Mouse (Mus musculus) urinary bladder, postnatal 25 days (tissue): ENCODE results near the gene Pigc.
A peak's percentile ranks its signal among the peaks of the same experiment; 100 is the strongest.

ENCODE experiments used
- DNase-seq: peaks from one replicate; pipeline ENCODE4 v3.0.0; 2022; ENCODE audit warnings: low spot score

The Pigc gene

DNA sequence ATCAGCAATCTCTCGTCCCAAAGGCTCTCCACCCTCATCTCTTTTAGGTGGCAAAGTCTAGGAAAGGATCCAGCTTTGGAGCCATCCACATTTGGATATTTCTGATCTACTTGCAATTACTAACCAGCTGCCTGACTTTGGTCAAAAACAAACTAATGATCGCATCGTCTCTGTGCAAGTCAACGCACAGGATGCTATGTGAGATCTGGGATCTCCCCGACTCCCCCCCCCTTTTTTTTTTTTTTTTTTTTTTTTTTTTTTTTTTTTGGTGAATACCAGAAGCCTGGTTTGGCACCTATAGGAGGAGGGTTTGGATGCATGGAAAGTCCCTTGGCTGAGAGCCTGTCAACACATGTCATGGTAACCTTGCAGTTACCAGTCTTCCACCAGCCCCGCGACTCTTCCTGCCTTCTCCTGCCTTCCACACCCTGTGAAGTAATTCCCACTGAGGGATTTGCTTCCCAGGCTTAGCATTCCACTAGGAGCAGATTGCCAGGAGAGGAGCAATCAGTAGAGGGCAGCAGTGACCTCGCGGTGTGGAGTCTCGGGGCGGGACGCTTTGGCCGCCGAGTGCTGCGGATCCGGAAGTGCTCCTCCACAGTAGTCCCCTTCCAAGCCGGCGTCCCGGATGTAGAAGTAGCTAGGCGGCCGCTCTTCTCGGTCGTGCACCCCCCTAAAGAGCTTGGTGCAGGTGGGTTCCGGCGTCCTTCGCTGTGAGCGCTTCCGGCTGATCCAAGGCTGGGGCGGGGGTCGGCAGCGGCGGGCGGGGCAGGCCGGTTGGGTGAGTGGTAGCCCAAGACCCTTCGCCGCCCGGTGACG lies at the start of gene Pigc:
Gene Pigc (plus strand): TSS at position 598 of the 819 bp plus-strand sequence.
- DNase-seq, result peak; percentile 84

GRCm38 (mm10) chr1:161919594-161919993 lies 49.4 kb upstream of the Pigc start:
- no peak for DNase-seq

DNA sequence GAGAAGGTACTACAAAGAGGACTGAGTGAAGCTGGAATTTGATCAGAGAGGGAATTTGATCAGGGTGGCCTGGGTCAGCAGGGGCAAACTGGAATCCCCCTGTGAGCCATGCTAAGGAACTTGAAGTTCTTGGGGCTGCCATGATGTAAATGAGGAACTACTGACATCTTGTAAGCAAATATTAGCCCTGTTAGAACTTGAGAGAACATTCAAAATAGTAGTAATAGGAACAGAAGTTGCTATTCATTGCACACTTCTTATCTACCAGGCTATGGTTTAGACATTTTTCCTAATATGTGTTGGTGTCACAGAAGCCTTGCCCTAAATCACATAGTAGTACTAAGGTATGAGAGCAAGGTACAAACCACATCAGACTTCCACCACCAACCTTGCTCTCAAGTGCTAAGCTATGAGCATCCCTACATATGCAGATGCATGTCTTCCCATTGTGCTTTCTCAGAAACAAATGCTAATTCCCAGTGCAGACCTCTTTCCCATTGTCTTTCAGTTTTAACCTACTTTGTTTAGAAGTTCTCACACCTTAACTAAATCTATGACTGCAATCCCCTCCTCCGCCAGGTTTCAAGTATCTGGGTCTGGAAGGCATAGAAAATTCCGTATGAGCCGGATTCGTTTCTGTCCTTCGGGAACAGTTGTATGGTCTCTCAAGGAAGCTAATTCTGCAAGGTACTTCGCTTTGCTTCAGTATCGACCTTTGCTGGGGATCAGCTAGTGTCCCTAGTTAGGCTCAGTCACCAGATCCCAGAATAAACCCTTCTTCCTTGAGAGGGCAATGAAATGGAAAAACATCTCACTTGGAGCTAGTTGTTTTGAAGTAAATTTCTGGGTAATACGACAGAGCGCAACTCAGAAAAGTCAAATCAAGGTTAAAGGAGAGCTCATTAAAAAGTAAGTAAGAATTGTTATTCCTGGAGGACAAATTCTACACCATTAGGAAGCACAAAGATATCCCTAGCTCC lies 48.2 kb upstream of the Pigc start:
- DNase-seq, result no peak

DNA sequence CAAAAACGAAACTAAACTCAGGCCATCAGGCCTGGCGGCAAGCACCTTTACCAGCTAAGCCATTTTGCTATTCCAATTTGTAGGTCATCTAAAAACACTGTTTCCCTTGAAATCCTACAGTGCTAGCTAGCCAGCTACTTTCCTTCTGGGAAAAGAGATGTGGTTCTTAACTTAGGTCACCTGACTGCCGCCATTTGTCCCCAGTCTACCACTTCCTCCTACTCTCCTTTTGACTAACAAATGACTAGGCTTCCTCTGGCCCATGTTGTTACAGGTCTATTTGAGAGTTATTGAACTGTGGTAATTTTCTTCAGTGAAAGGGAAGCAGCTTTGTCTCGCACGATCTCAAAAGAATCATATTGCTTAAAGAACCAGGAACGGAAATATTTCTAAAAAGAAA lies 47.1 kb upstream of the Pigc start:
- no peak for DNase-seq

- DNase-seq, result no peak
Observed at GRCm38 (mm10) chr1:161924321-161924720, 44.7 kb upstream of the Pigc start.

- no peak for DNase-seq
Observed at GRCm38 (mm10) chr1:161925281-161925805, 43.6 kb upstream of the Pigc start.

- DNase-seq, result no peak
Observed at GRCm38 (mm10) chr1:161927976-161928375, 41.0 kb upstream of the Pigc start.

DNA sequence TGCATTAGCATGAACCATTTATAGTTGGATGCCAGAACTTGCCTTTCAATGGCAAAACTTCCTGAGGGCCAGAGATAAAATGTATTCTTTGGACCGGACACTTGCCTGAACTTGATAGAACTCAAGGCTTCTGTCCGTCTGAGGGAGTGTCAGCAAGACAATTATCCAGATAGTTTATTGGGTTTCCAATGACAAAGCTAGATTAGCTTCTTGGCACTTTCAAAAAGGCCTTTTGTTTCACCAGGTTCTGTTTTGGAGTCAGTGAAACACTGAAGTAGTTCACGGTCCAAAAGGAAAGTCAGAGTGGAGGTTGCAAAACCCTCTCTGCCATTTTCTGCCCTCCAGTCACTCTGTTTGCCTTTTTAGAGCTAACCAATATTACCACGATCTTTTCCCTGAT lies 37.7 kb upstream of the Pigc start:
- no peak for DNase-seq

GRCm38 (mm10) chr1:161931817-161932216 lies 37.2 kb upstream of the Pigc start:
- no peak for DNase-seq

- no peak for DNase-seq
Observed at GRCm38 (mm10) chr1:161932286-161932685, 36.7 kb upstream of the Pigc start.

- DNase-seq, result no peak
Observed at GRCm38 (mm10) chr1:161942082-161942481, 26.9 kb upstream of the Pigc start.

- DNase-seq, result no peak
Observed at GRCm38 (mm10) chr1:161951009-161951779, 17.8 kb upstream of the Pigc start.

GRCm38 (mm10) chr1:161952599-161952998 lies 16.4 kb upstream of the Pigc start:
- no peak for DNase-seq

DNA sequence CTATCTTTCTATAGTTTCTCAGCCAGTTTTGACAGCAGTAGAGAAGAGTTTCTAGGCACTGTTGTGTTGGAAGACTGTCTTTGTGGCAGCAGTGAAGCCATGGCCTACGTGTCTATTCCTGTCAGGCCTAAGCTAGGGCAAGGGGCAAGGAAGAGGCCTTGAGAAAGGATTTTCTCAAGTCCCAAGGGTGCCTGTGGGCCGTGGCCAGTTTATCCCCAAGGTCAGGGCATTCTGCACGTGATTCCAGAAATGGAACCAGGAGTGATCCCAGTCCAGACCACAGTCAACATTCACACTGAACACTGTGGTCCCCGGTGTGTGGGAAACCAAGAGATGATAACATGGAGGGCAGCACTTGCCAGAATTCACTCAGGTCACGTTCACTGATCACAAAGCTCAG lies 13.1 kb upstream of the Pigc start:
- no peak for DNase-seq

DNA sequence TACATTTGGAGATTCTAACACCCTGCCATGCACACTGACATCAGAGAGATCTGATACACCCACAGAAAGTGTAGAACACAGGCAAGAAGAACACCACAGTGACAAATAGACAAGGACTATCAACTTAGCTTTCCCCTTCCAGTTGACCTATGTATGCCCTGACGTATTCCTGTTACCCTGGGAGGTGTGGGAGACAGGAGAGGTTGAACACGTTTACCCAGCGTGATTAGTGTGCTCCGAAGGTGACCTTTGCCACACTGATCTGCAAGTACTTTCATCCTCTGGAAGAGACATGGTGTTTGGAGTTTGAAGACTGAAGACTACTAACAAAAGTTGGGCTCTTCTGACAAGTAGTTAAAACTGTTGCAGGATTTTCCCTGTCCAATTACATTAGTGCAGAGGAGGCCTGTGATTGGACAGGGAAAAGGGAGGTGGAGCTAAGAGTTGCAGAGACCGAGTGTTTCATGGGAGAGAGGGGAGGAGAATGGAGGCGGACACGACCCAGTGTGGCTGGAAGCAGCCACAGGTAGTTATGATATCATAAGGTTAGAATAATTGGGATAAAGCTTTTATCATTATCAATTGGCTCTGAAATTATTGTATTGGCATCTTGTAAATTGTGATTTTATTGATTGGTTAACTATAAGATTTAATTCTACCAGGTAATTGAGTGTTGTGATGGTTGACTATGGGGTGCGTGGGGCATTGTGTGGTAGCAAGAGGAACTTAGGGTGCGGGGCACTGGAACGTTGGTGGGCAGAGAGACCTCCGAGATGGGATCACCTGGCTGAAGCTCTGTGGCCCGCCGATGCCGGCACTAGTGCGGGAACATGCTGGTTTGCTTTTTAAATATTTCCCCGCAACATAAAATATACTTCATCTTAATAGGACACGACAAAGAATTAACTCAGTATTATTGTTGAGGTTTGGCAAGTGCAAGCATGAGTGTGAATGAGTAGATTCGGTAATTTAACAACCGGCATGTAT lies 10.7 kb upstream of the Pigc start:
- no peak for DNase-seq

DNA sequence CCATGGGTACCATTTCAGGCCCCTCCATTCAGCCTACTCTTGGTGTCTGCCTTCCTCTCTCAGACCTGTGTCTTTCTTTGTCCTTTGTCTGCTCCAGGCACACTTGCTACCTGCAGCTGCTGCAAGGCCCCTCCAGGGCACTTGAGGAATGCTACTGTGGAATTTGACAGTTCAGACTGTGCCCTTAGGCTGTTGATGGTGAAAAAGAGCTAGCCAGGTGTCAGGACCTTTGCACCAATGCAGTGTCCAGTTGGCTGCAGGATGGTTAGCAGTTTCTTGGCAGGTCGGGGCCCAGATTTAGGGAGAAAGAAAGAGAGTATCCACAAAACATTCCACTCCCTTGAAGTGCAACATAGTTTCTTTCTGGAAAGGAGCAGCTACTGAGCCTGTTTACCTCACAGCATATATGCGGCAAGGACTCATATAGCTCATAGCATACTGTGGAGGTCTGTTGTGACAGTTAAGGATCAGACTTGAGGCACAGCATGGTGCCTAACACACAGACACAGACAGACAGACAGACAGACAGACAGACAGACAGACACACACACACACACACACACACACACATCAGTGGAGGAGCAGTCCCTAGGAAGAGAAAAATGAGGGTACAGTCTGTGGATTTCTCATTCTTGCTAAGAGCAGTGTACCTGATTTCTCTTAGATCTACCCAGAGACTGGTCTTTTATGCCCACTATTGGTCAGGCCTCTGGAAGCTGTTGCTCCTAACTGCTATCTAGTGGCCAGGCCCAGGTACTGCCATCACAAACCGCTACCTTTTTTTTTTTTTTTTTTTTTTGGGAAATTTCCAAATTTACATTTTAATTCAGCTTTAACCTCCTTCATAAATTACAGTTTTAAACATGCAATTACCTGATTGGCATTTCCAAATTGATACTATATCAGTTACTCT lies 6.3 kb upstream of the Pigc start:
- no peak for DNase-seq

GRCm38 (mm10) chr1:161967936-161968335 lies 1.1 kb upstream of the Pigc start:
- DNase-seq, result no peak

- DNase-seq, result no peak
Observed at GRCm38 (mm10) chr1:161970874-161971273, 1.9 kb downstream of the Pigc start.

- DNase-seq, result no peak
Observed at GRCm38 (mm10) chr1:161972233-161972632, 3.2 kb downstream of the Pigc start.
